Mouse (Mus musculus) kidney, adult 2 months (tissue): ENCODE data around the gene Rbfox1. TPM values are rescaled to one million over a fixed set of nuclear protein-coding genes. Genes with fewer than 3 reads are reported as not detected.

ENCODE experiments used
- DNase-seq: peaks from one replicate; pipeline ENCODE4 v3.0.0; 2021
- H3K27ac ChIP-seq: fragments of 200-500 bp; 2 replicates; pipeline ENCODE4 v1.5.1; 2012; ENCODE audit warnings: low read depth, low read length, control low read depth, inconsistent platforms; ENCODE audit not compliant: insufficient read depth
- H3K27me3 ChIP-seq: fragments of 200-500 bp; replicated peaks from 2 replicates; pipeline ENCODE4 v1.6.1; 2012; ENCODE audit warnings: mild to moderate bottlenecking, moderate library complexity, low read length, inconsistent platforms; ENCODE audit not compliant: control insufficient read depth, insufficient read depth
- H3K36me3 ChIP-seq: fragments of 200-500 bp; 2 replicates; pipeline ENCODE4 v1.6.1; 2012; ENCODE audit warnings: mild to moderate bottlenecking, moderate library complexity, low read length, inconsistent platforms; ENCODE audit not compliant: control insufficient read depth, insufficient read depth
- H3K4me1 ChIP-seq: fragments of 200-500 bp; 2 replicates; pipeline ENCODE4 v1.6.1; 2011; ENCODE audit warnings: low read length; ENCODE audit not compliant: control insufficient read depth, insufficient read depth
- H3K4me3 ChIP-seq: fragments of 200-500 bp; 2 replicates; pipeline ENCODE4 v1.5.1; 2011; ENCODE audit warnings: mild to moderate bottlenecking, low read depth, low read length, control low read depth; ENCODE audit not compliant: insufficient read depth
- CTCF ChIP-seq: fragments of 200-500 bp; conservative IDR thresholded peaks from 2 replicates; pipeline ENCODE4 v1.5.1; 2011; ENCODE audit warnings: low read depth, mild to moderate bottlenecking, control low read depth, low read length, moderate library complexity, mixed read lengths; ENCODE audit not compliant: insufficient read depth, insufficient read length
- POLR2A ChIP-seq: fragments of 200-500 bp; IDR thresholded peaks from one replicate; pipeline ENCODE4 v1.6.1; 2011; ENCODE audit warnings: low read depth, low read length, control low read depth
- WGBS: fragments of 180-500 bp; shearing (Covaris S2); methylation state at CpG from one replicate; pipeline ENCODE4 v1.1.7; 2018; 5-methylcytosine and 5-hydroxymethylcytosine counted together
- polyA plus RNA-seq: library from polyadenylated mRNA; depleted of rRNA; stranded (reverse); fragments of >200 nt; gene quantifications from 2 replicates; pipeline ENCODE4 v1.2.3, GENCODE M21; 2012

Rbfox1 gene
- polyA plus RNA-seq, 1 experiment, result 4.2 TPM

GRCm38 (mm10) chr16:6065481-6065880, 180.3 kb downstream of the Rbfox1 start:
- TF ChIP-seq CTCF (no peak), POLR2A (no peak)
- no peaks in the 10 kb centered on the region for H3K27me3 ChIP-seq
- H3K36me3 ChIP-seq, result no peaks in the 10 kb centered on the region
- 83% methylated on average over 4 of the region's 4 CpGs for WGBS
- no peak for DNase-seq
- no peaks in the 10 kb centered on the region for H3K4me1 ChIP-seq
- no peak overlapping the region for H3K4me3 ChIP-seq
- H3K27ac ChIP-seq, result no peak overlapping the region

DNA sequence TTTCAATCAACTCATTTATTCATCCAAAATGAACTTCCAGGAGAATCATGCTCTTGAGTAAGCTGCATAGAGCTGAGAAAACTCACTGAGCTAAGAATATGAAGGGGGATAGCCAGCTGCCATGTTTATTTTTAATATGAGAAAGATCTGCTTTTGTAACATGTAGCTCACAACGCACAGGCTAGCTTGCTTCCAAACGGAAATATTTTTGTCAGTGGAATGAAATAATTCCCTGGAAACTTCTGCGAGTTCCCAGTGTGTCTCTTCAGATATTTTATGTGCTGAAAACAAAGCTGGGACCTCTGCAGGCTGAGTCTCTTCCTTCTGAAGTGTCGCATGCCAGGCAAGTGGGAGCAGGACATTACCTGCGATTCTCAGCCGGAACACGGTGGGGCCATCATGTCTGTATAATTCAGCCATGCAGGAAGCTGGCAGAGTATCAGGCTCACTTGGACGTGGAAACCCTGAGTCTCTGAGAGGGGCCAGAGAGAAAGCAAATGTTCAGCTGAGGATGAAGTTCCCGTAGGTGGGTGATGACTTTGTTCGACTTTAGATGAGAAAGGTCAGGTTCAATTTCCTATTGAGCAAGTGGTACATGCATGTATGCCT, 190.4 kb downstream of the Rbfox1 start:
- no peak for TF ChIP-seq POLR2A
- no peak for TF ChIP-seq CTCF
- no peak for DNase-seq
- H3K4me3 ChIP-seq, result no peak overlapping the region
- H3K27me3 ChIP-seq, result no peaks in the 10 kb centered on the region
- H3K27ac ChIP-seq, result no peak overlapping the region
- H3K36me3 ChIP-seq, result no peaks in the 10 kb centered on the region
- H3K4me1 ChIP-seq, result no peaks in the 10 kb centered on the region
- 54% methylated on average over 10 of the region's 10 CpGs for WGBS

GRCm38 (mm10) chr16:6079017-6079416, 193.9 kb downstream of the Rbfox1 start:
- H3K36me3 ChIP-seq, result no peaks in the 10 kb centered on the region
- H3K27ac ChIP-seq, result no peak overlapping the region
- TF ChIP-seq CTCF (no peak), POLR2A (no peak)
- no peak overlapping the region for H3K4me3 ChIP-seq
- 58% methylated on average over 4 of the region's 4 CpGs for WGBS
- H3K4me1 ChIP-seq, result no peaks in the 10 kb centered on the region
- no peak for DNase-seq
- H3K27me3 ChIP-seq, result no peaks in the 10 kb centered on the region

DNA sequence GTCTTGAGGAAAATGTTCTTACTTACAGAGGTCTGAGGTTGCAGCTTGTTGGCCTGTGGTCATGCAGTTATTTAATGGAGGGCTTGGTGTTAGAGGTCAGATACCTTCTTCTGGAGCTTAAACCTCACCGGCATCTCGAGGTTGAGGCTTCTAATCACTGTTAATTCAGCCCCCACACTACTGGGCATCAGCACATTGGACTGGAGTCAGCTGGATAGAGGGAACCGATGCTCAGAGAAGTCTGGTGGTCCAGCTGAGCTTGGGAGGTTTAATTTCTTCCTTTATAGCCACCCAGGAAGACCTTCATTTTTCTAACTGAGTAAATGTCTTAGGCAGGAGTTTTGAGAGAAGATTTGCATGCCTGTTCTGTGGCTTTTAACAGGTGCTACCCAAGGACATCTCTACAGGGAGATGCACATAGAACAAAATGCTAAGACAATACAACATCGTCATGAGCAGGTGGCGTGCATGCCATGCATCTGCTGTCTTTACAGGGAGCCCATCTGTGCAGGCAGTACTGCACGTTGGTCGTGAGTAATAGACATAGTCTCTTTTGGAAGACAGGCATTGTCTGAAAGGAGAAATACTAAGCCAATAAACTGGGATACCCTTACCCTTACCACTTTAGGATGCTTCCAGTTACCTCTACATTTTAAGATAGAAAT, 199.7 kb downstream of the Rbfox1 start:
- DNase-seq, result no peak
- no peak for TF ChIP-seq POLR2A
- TF ChIP-seq CTCF, result no peak
- 80% methylated on average over 7 of the region's 7 CpGs for WGBS
- Histone ChIP-seq H3K4me1 (no peaks in the 10 kb centered on the region), H3K36me3 (no peaks in the 10 kb centered on the region), H3K27me3 (no peaks in the 10 kb centered on the region), H3K27ac (no peak overlapping the region), H3K4me3 (no peak overlapping the region)

DNA sequence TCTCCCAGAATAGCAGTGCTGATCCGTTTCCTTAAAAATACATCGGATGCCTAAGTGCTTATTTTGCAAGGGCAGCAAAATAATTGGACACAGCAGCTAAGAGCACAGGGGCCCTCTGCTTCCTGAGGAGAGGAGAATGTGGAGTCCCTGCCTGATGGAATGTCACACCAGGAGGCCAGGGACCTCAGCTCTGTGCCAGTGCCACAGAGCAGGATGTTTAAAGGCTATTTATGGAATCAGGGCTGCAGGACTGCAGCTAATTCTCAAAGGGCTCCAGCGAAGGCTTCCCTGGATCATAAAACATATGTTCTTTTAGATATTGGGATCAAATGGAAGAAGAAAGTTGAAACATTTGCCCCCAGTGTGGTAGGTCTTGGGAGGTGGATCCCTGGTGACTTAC, 201.0 kb downstream of the Rbfox1 start:
- WGBS, result 35% methylated on average over 3 of the region's 3 CpGs
- TF ChIP-seq CTCF (no peak), POLR2A (no peak)
- Histone ChIP-seq H3K27ac (no peak overlapping the region), H3K4me1 (no peaks in the 10 kb centered on the region), H3K36me3 (no peaks in the 10 kb centered on the region), H3K27me3 (no peaks in the 10 kb centered on the region), H3K4me3 (no peak overlapping the region)
- no peak for DNase-seq

DNA sequence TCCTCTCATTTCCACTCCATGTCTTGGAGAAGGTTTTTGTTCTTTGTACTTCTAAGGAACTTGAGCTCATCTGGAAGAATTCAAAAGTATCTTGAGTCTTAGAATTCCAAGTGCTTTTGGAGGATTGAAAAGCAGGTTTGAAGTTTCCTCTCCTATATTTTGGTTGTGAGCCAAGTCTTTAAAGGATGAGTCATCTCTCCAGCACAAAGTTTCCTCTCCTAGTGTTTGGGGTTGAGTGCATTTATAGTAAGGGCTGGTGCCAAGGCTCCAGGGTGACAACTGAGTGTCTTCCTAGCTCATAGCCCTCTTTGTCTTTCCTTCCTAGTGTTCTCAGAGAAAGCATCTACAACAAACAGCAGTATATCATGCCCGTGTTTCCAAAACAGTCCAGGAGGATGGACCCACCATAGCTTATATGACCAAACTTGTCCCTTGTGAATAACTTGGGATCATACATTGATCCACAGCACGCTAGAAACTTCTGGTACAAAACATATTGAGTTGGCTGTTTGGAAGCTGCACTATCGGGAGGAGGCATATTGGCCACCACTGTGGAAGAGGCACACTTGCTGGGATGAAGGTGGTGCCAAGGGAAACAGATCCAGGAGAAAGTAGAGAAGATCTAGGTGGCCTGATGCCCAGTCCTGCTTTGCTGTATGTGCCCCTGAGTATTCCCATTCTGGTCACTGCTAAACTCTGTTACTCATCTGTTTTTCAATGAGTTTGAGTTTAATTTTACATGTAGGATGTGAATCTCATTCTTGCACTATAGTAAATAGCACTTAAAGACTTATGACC, 206.4 kb downstream of the Rbfox1 start:
- TF ChIP-seq POLR2A, result no peak
- TF ChIP-seq CTCF, result no peak
- Histone ChIP-seq H3K4me3 (no peak overlapping the region), H3K27me3 (no peaks in the 10 kb centered on the region), H3K4me1 (no peaks in the 10 kb centered on the region), H3K36me3 (no peaks in the 10 kb centered on the region), H3K27ac (no peak overlapping the region)
- 91% methylated on average over 3 of the region's 3 CpGs for WGBS
- no peak for DNase-seq

DNA sequence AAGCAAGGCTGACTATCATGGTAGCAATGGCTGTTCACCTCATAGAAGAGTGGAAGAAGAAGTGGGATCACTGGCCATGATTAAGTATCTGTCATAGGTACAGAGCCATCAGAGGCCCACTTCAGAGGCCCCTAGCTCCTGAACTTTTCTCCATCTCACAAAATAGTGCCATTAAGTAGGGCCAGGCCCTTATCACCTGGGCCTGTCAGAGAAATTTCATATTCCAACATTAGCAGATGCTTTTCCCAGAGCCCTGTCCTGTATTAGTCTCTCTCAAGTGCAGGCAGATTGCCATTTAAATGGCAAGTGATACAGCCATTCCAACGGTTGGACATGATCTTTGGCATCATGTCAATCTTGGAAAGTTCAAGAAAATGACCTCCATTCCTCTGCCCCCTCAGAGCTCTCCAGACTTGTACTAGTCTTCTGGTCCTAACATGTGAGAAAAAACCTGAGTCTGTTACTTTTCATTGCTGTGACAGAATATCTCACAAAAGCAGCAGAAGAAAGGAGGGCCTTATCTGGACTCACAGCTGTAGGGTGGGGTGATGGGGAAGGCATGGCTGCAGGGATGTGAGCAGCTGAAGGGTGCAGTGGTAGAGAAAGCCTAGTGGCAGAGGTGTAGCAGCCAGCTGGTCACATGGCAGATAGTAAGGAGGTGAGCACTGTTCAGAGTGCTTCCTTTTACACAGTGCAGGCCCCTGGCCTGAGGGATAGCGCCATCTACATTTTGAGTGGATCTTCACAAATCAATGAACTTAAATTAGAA, 210.6 kb downstream of the Rbfox1 start:
- DNase-seq, result no peak
- TF ChIP-seq CTCF, result no peak
- no peak for TF ChIP-seq POLR2A
- WGBS, result 77% methylated on average over 2 of the region's 2 CpGs
- H3K4me3 ChIP-seq, result no peak overlapping the region
- H3K27ac ChIP-seq, result no peak overlapping the region
- no peaks in the 10 kb centered on the region for H3K36me3 ChIP-seq
- no peaks in the 10 kb centered on the region for H3K4me1 ChIP-seq
- H3K27me3 ChIP-seq, result no peaks in the 10 kb centered on the region
